Mouse (Mus musculus) neutrophil, adult 59 days (primary cell): ENCODE measurements around the gene Islr2. TPM values are rescaled to one million over a fixed set of nuclear protein-coding genes. Genes with fewer than 3 reads are reported as not detected.

Experiments
- total RNA-seq, 2 experiments: library from RNA; stranded (reverse); gene quantifications; 1 replicate in 1 of 2; 2 replicates in 1 of 2; pipeline ENCODE4 v1.2.4; 2023

Gene Islr2
- under 1 TPM in 1 of 2 experiments, not detected in 1; 0.09 TPM for total RNA-seq

DNA sequence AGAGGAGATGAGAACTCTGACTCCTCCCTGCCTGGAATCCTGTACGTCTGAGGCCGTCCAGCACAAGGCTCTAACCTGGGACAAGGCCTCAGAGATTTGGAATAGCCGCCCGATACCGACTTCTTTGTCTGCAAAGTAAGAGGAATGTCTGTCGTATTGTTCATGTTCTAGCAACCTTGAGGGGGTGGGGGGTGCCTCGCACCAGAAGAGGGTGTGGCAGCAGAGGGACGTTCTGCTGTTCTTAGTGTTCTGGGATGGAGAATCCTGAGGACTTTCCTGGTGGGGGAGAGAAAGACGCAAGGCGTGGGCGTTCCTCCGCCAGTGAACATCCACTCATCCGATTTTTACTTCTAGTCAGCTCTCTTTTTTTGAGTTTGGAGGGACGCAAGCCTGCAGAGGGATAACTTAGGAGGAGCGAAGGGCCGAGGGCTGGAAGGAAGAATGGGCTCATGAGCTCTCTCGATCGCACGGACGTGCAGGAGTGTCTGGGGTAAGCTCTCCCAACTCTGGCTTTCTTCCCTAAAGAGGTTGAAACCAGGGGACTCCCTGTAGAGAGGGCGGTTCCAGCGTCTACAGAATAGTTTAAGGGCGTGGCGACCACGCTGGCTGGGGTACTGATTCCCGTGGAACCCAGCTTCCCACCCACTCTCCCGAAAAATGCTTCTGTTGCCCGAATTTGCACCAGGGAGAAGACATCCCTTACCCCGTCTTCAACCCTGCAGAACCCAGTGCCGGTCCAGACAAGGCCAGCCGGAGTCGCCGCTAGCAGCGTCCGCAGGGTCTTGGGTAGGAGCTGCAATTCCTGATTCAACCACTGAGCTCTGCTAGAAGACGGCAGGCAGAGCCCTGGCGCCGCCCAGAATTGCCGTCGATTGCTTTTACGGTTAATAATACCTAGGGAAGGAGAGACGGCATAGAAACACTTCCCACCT is at the start of gene Islr2, which contains the start of gene Islr:
Gene Islr2, minus strand, starts transcription at position 804 of the 932 bp plus-strand sequence.
Gene Islr, minus strand, starts transcription at position 791 of the 932 bp plus-strand sequence.

GRCm38 (mm10) chr9:58253033-58253804 is 49.1 kb upstream of the Islr2 start, which contains the start of gene Stoml1:
TSS of gene Stoml1 (plus strand) at chr9:58253164.

DNA sequence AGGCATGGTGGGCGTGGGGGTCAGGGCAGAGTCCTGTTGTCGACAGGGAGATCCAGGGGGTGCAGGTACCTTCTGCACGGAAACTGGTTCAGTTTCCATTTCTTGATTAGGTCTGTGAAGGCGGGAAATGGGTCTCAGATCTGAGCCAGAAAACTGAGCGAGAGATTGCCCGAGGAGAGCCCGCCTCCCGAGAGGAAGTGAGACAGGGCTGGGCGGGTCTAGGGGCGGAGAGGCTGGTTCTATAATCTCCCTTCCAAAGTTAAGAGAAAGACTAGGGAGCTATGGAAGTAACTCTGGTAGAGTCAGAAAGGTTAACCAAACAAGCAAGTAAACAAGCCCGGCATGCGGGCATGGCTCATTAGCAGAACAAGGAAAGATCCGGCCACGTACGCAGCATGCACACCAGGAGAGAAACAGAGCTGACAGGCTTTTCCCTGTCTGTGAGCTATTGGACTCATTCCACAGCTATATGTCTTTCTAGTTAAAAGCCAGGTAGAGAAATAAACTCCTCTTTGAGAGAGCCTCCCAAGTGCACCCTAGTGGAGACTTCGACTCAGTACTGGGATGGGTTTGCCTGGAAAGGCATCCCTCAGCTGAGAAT is 45.6 kb upstream of the Islr2 start, which contains the start of gene Pml:
Gene Pml, minus strand, starts transcription at position 195 of the 601 bp plus-strand sequence.

Other genes starting within 250 kb of the Islr2 start
- gene Cyp11a1, start 197.9 kb downstream of the Islr2 start, total RNA-seq = 1 to 10 TPM; 2.5 to 2.7 TPM
- not detected for gene Stra6, start 140.5 kb downstream of the Islr2 start, total RNA-seq
- not detected for gene Ccdc33, start 85.5 kb downstream of the Islr2 start, total RNA-seq
- under 1 TPM in 1 of 2 experiments, not detected in 1; 0.35 TPM for gene Islr, start within 50 bp of the Islr2 start, total RNA-seq
- gene Pml, start 45.5 kb upstream of the Islr2 start, total RNA-seq = 10 to 100 TPM; 30.5 to 31.7 TPM
- gene Stoml1, start 48.8 kb upstream of the Islr2 start, total RNA-seq = 10 to 100 TPM; 12.0 to 13.3 TPM
- gene Loxl1, start 108.9 kb upstream of the Islr2 start, total RNA-seq = under 1 TPM; 0.11 to 0.22 TPM
- gene Tbc1d21, start 166.1 kb upstream of the Islr2 start, total RNA-seq = not detected